Mouse (Mus musculus) CD4-positive, CD25-positive, alpha-beta regulatory T cell, adult 4 months (primary cell): ENCODE data around the gene Cd4. TPM values are rescaled to one million over a fixed set of nuclear protein-coding genes. Genes with fewer than 3 reads are reported as not detected.

Source experiments
- polyA plus RNA-seq, 2 experiments: library from polyadenylated mRNA; unstranded; fragments of 100-300 nt; shearing (Covaris generic); gene quantifications; one replicate each; pipeline ENCODE4 v1.2.1; 2017

Cd4 gene
- polyA plus RNA-seq, 2 experiments from 2014 or later = 268 to 648 TPM

Other genes with a start within 250 kb of the Cd4 start
- gene Lpcat3, start 225.2 kb downstream of the Cd4 start, polyA plus RNA-seq = 10 to 100 TPM; 33.5 to 35.0 TPM
- gene Emg1, start 176.0 kb downstream of the Cd4 start, polyA plus RNA-seq = 100 to 1,000 TPM; 465 to 483 TPM
- 10 to 100 TPM; 56.1 to 59.9 TPM for gene Phb2, start 175.9 kb downstream of the Cd4 start, polyA plus RNA-seq
- gene Ptpn6, start 149.5 kb downstream of the Cd4 start, polyA plus RNA-seq = 100 to 1,000 TPM; 187 to 310 TPM
- 100 to 1,000 TPM; 509 to 554 TPM for gene Grcc10, start 146.8 kb downstream of the Cd4 start, polyA plus RNA-seq
- gene Gm45234, start 132.2 kb downstream of the Cd4 start, polyA plus RNA-seq = under 1 TPM in 1 of 2 experiments, not detected in 1; 0.36 TPM
- gene Atn1, start 131.7 kb downstream of the Cd4 start, polyA plus RNA-seq = 1 to 10 TPM; 4.4 to 4.8 TPM
- gene Eno2, start 118.5 kb downstream of the Cd4 start, polyA plus RNA-seq = 1 to 10 TPM; 3.0 to 9.9 TPM
- gene Lrrc23, start 108.5 kb downstream of the Cd4 start, polyA plus RNA-seq = 1 to 10 TPM; 1.1 to 2.7 TPM
- gene Spsb2, start 79.6 kb downstream of the Cd4 start, polyA plus RNA-seq = 1 to 10 TPM; 1.7 to 3.4 TPM
- gene Tpi1, start 73.9 kb downstream of the Cd4 start, polyA plus RNA-seq = 10 to 100 TPM; 65.7 to 90.0 TPM
- 100 to 1,000 TPM in 1 of 2 experiments, 10 to 100 TPM in 1; 77.2 to 154 TPM for gene Usp5, start 58.7 kb downstream of the Cd4 start, polyA plus RNA-seq
- gene Cdca3, start 58.7 kb downstream of the Cd4 start, polyA plus RNA-seq = 10 to 100 TPM in 1 of 2 experiments, 1 to 10 TPM in 1; 8.0 to 27.1 TPM
- gene Gnb3, start 47.9 kb downstream of the Cd4 start, polyA plus RNA-seq = not detected
- gene P3h3, start 30.5 kb downstream of the Cd4 start, polyA plus RNA-seq = under 1 TPM in 1 of 2 experiments, not detected in 1; 0.11 TPM
- not detected for gene Gpr162, start 24.2 kb downstream of the Cd4 start, polyA plus RNA-seq
- 10 to 100 TPM; 19.0 to 29.0 TPM for gene Lag3, start 23.5 kb upstream of the Cd4 start, polyA plus RNA-seq
- gene Ptms, start 31.9 kb upstream of the Cd4 start, polyA plus RNA-seq = 10 to 100 TPM in 1 of 2 experiments, 1 to 10 TPM in 1; 5.4 to 10.6 TPM
- 10 to 100 TPM; 39.0 to 40.7 TPM for gene Mlf2, start 43.2 kb upstream of the Cd4 start, polyA plus RNA-seq
- 10 to 100 TPM; 66.2 to 93.4 TPM for gene Cops7a, start 77.3 kb upstream of the Cd4 start, polyA plus RNA-seq
- under 1 TPM in 1 of 2 experiments, not detected in 1; 0.15 TPM for gene Pianp, start 108.5 kb upstream of the Cd4 start, polyA plus RNA-seq
- 1 to 10 TPM; 3.9 to 4.4 TPM for gene Zfp384, start 120.9 kb upstream of the Cd4 start, polyA plus RNA-seq
- 10 to 100 TPM; 48.3 to 64.6 TPM for gene Ing4, start 151.5 kb upstream of the Cd4 start, polyA plus RNA-seq
- 10 to 100 TPM; 24.6 to 25.9 TPM for gene Acrbp, start 161.5 kb upstream of the Cd4 start, polyA plus RNA-seq
- 10 to 100 TPM; 12.1 to 19.9 TPM for gene Lpar5, start 179.7 kb upstream of the Cd4 start, polyA plus RNA-seq
- 10 to 100 TPM; 61.4 to 71.9 TPM for gene Chd4, start 207.8 kb upstream of the Cd4 start, polyA plus RNA-seq
- 10 to 100 TPM; 51.5 to 59.7 TPM for gene Nop2, start 243.7 kb upstream of the Cd4 start, polyA plus RNA-seq